Mouse (Mus musculus) R1 (cell line): Measurements from ENCODE around the gene Adamts16.
"Not testable (repeated sequence)": the region's sequence is repeated elsewhere in the genome, so short reads cannot be mapped to it uniquely, and the experiment has no call there.

Experiments used
- DNase-seq: peaks from one replicate; pipeline ENCODE4 v3.0.0-alpha.2; 2018; ENCODE audit warnings: low read depth, low spot score

The Adamts16 gene

GRCm38 (mm10) chr13:70841421-70841904 is at the start of gene Adamts16:
TSS of gene Adamts16 (minus strand) at chr13:70841811.
- peak; percentile 4 for DNase-seq

- DNase-seq = no peak
Measured at GRCm38 (mm10) chr13:70887136-70887535, 45.5 kb upstream of the Adamts16 start.

- DNase-seq = no peak
Measured at GRCm38 (mm10) chr13:70885006-70885405, 43.4 kb upstream of the Adamts16 start.

GRCm38 (mm10) chr13:70883891-70884890 is 42.6 kb upstream of the Adamts16 start:
- DNase-seq = no peak

- DNase-seq = peak; percentile 46
Measured at GRCm38 (mm10) chr13:70879971-70880370, 38.4 kb upstream of the Adamts16 start.

GRCm38 (mm10) chr13:70877550-70877913 is 35.9 kb upstream of the Adamts16 start:
- no peak for DNase-seq

- DNase-seq = no peak
Measured at GRCm38 (mm10) chr13:70876648-70877549, 35.3 kb upstream of the Adamts16 start.

- no peak for DNase-seq
Measured at GRCm38 (mm10) chr13:70875411-70875949, 33.9 kb upstream of the Adamts16 start.

GRCm38 (mm10) chr13:70874741-70875140 is 33.1 kb upstream of the Adamts16 start:
- no peak for DNase-seq

GRCm38 (mm10) chr13:70873851-70874250 is 32.2 kb upstream of the Adamts16 start:
- DNase-seq = not testable (repeated sequence)

GRCm38 (mm10) chr13:70871049-70871448 is 29.4 kb upstream of the Adamts16 start:
- no peak for DNase-seq

- DNase-seq = no peak
Measured at GRCm38 (mm10) chr13:70866971-70867625, 25.5 kb upstream of the Adamts16 start.

GRCm38 (mm10) chr13:70865867-70866266 is 24.3 kb upstream of the Adamts16 start:
- DNase-seq = no peak

GRCm38 (mm10) chr13:70862162-70862908 is 20.7 kb upstream of the Adamts16 start:
- no peak for DNase-seq

GRCm38 (mm10) chr13:70853601-70854000 is 12.0 kb upstream of the Adamts16 start:
- DNase-seq = no peak

- no peak for DNase-seq
Measured at GRCm38 (mm10) chr13:70846933-70847332, 5.3 kb upstream of the Adamts16 start.

- no peak for DNase-seq
Measured at GRCm38 (mm10) chr13:70845526-70845925, 3.9 kb upstream of the Adamts16 start.

- peak; percentile 31 for DNase-seq
Measured at GRCm38 (mm10) chr13:70842126-70842525, 515 bp upstream of the Adamts16 start.

GRCm38 (mm10) chr13:70840161-70840560 is 1.4 kb downstream of the Adamts16 start:
- DNase-seq = peak; percentile 60

- DNase-seq = no peak
Measured at GRCm38 (mm10) chr13:70837571-70837970, 4.0 kb downstream of the Adamts16 start.
